8 mouse cellular contexts compared by ENCODE assay signal in genomic region chr17:29660762-29661391, GRCm38 (mm10). TPM values are rescaled to one million over a fixed set of nuclear protein-coding genes. Genes with fewer than 3 reads are reported as not detected.
DNase-seq lines count a peak whose midpoint lies in the region; ATAC-seq and TF ChIP-seq lines count a peak whose summit lies in the region.

No protein-coding gene starts in this region.

- under 1% methylated on average over 30 of the region's 41 CpGs for WGBS in spleen, adult 2 months
- WGBS in hindbrain, embryonic 11.5 days: 0% methylated on average over 34 of the region's 41 CpGs

- no peaks in the 10 kb centered on the region for H3K9me3 ChIP-seq in hindbrain, embryonic 11.5 days (ENCODE audit: control insufficient read depth, low read length)

- H3K27me3 ChIP-seq in spleen, adult 2 months (ENCODE audit: control insufficient read depth, insufficient read depth, low read length): no peaks in the 10 kb centered on the region; the same call in 1 of the 2 replicates
- no peaks in the 10 kb centered on the region for H3K27me3 ChIP-seq in hindbrain, embryonic 11.5 days (ENCODE audit: control insufficient read depth, insufficient read depth, low read length)

- no peak for TF ChIP-seq CTCF in spleen, adult 2 months (IDR thresholded peaks at IDR 0.05; ENCODE audit: extremely low read depth, insufficient read depth, insufficient read length, insufficient replicate concordance)

- peak overlapping the region; percentile 98 for H3K4me3 ChIP-seq in spleen, adult 2 months (ENCODE audit: extremely low read depth, insufficient read depth, insufficient read length)
- peak overlapping the region; percentile 97 for H3K4me3 ChIP-seq in hindbrain, embryonic 11.5 days (ENCODE audit: low read depth, low read length)

- DNase-seq in embryo, embryonic 10 days (ENCODE audit: low spot score): peak; percentile 46
- DNase-seq in embryo, embryonic 9.5 days (ENCODE audit: extremely low spot score): no peak
- no peak for DNase-seq in spleen, adult 2 months (ENCODE audit: low read depth in 1 of 2, low spot score in 2 of 2)
- no peak for DNase-seq in spleen, postnatal 36 days (ENCODE audit: low spot score in 2 of 2)
- DNase-seq in hindbrain, embryonic 11.5 days (ENCODE audit: low spot score): no peak
- peak; percentile 59 for DNase-seq in thymus, postnatal 4 days
- no peak for DNase-seq in gastrocnemius, postnatal 25 days

- H3K9ac ChIP-seq in hindbrain, embryonic 11.5 days (ENCODE audit: low read depth, low read length): peak overlapping the region; percentile 96

- peak; percentile 77 for ATAC-seq in hindbrain, embryonic 11.5 days (ENCODE audit: low FRiP score)
- ATAC-seq in megakaryocyte-erythroid progenitor cell, adult 5-6 weeks (replicated peaks; ENCODE audit: low FRiP score, low TSS enrichment, poor library complexity, severe bottlenecking): peak; percentile 17; the same call in 1 of the 2 replicates

- H3K4me1 ChIP-seq in spleen, adult 2 months (ENCODE audit: control insufficient read depth, insufficient read depth, insufficient read length): peaks cover 2% of the 10 kb centered on the region; the same call in 1 of the 2 replicates
- no peaks in the 10 kb centered on the region for H3K4me1 ChIP-seq in hindbrain, embryonic 11.5 days (replicated peaks; ENCODE audit: control insufficient read depth, insufficient read depth, low read length)

- peak overlapping the region; percentile 77 for H3K4me2 ChIP-seq in hindbrain, embryonic 11.5 days (replicated peaks; ENCODE audit: low read depth, low read length)

- H3K36me3 ChIP-seq in spleen, adult 2 months (ENCODE audit: control insufficient read depth, insufficient read depth, low read length): peaks cover 7% of the 10 kb centered on the region; the same call in 1 of the 2 replicates
- H3K36me3 ChIP-seq in hindbrain, embryonic 11.5 days (ENCODE audit: control insufficient read depth, insufficient read depth, low read length): no peaks in the 10 kb centered on the region

- H3K27ac ChIP-seq in spleen, adult 2 months (ENCODE audit: insufficient read depth, low read length): peak overlapping the region; percentile 94
- H3K27ac ChIP-seq in hindbrain, embryonic 11.5 days (ENCODE audit: low read depth, low read length): peak overlapping the region; percentile 89

- TF ChIP-seq POLR2A in spleen, adult 2 months (IDR thresholded peaks at IDR 0.05; ENCODE audit: low read depth, low read length): no peak

RNA-seq across cellular contexts. Expression of gene Cmtr1, which starts 0.5 kb away (rescaled TPM):
- polyA plus RNA-seq in spleen, adult 2 months (2012; rRNA removed): 34.3 and 38.5 TPM in 2 replicates
- 107 and 141 TPM in 2 replicates for polyA plus RNA-seq in hindbrain, embryonic 11.5 days (2014; fragmentation: Nextera tagmentation; extraction: Ambion mirVana)
- total RNA-seq in megakaryocyte-erythroid progenitor cell, adult 5-6 weeks (2014; fragmentation: Nextera tagmentation): 44.7 and 73.5 TPM in 2 replicates
- total RNA-seq in megakaryocyte-erythroid progenitor cell, adult 5-6 weeks (2017): 135 and 166 TPM in 2 replicates
- 10 to 100 TPM; 31.1 to 34.2 TPM for total RNA-seq in gastrocnemius, postnatal 25 days (2021)

RNA-seq across cellular contexts. Expression of gene Gm28043, which starts 46.2 kb away (rescaled TPM):
- polyA plus RNA-seq in spleen, adult 2 months (2012; rRNA removed): 1.3 TPM in 2 replicates
- polyA plus RNA-seq in hindbrain, embryonic 11.5 days (2014; fragmentation: Nextera tagmentation; extraction: Ambion mirVana): 2.9 and 3.2 TPM in 2 replicates
- 5.9 and 8.2 TPM in 2 replicates for total RNA-seq in megakaryocyte-erythroid progenitor cell, adult 5-6 weeks (2014; fragmentation: Nextera tagmentation)
- 4.0 and 8.2 TPM in 2 replicates for total RNA-seq in megakaryocyte-erythroid progenitor cell, adult 5-6 weeks (2017)
- total RNA-seq in gastrocnemius, postnatal 25 days (2021): 1 to 10 TPM in 1 of 2 experiments, under 1 TPM in 1; 0.67 to 1.0 TPM

RNA-seq across cellular contexts. Expression of gene Rnf8, which starts 46.3 kb away (rescaled TPM):
- polyA plus RNA-seq in spleen, adult 2 months (2012; rRNA removed): 19.8 and 24.0 TPM in 2 replicates
- 113 and 116 TPM in 2 replicates for polyA plus RNA-seq in hindbrain, embryonic 11.5 days (2014; fragmentation: Nextera tagmentation; extraction: Ambion mirVana)
- total RNA-seq in megakaryocyte-erythroid progenitor cell, adult 5-6 weeks (2014; fragmentation: Nextera tagmentation): 61.3 and 82.3 TPM in 2 replicates
- total RNA-seq in megakaryocyte-erythroid progenitor cell, adult 5-6 weeks (2017): 76.0 and 122 TPM in 2 replicates
- 10 to 100 TPM; 18.1 to 21.0 TPM for total RNA-seq in gastrocnemius, postnatal 25 days (2021)

RNA-seq across cellular contexts. Expression of gene Ccdc167, which starts 56.0 kb away (rescaled TPM):
- 5.4 and 6.1 TPM in 2 replicates for polyA plus RNA-seq in spleen, adult 2 months (2012; rRNA removed)
- 14.8 and 15.2 TPM in 2 replicates for polyA plus RNA-seq in hindbrain, embryonic 11.5 days (2014; fragmentation: Nextera tagmentation; extraction: Ambion mirVana)
- 20.4 and 22.0 TPM in 2 replicates for total RNA-seq in megakaryocyte-erythroid progenitor cell, adult 5-6 weeks (2014; fragmentation: Nextera tagmentation)
- 6.0 and 16.3 TPM in 2 replicates for total RNA-seq in megakaryocyte-erythroid progenitor cell, adult 5-6 weeks (2017)
- total RNA-seq in gastrocnemius, postnatal 25 days (2021): 1 to 10 TPM; 5.0 to 6.6 TPM

Comparison
In these comparisons a context has a peak if more than half of its experiments do, and no peak if none do; other contexts are left out.
1. DNase-seq: peak in embryo, embryonic 10 days (single experiment) and thymus, postnatal 4 days (single experiment); none in embryo, embryonic 9.5 days (single experiment), spleen, adult 2 months (0 of 2), spleen, postnatal 36 days (0 of 2), hindbrain, embryonic 11.5 days (single experiment) and gastrocnemius, postnatal 25 days (single experiment).